Mouse (Mus musculus) heart, postnatal 0 days (tissue): ENCODE measurements at regions not wholly inside any gene's neighbourhood (a gene's known extent, or its start where the extent isn't known, plus 50 kb on each side); places are given as distances from the start of the nearest gene placed in this dataset.

Source experiments
- CTCF ChIP-seq: IDR thresholded peaks from 2 replicates; pipeline ENCODE4 v1.5.1; 2016; ENCODE audit warnings: antibody characterized with exemption, control low read depth, low read depth
- EP300 ChIP-seq: IDR thresholded peaks from 2 replicates; pipeline ENCODE4 v1.6.1; 2016; ENCODE audit warnings: antibody characterized with exemption, low read depth

DNA sequence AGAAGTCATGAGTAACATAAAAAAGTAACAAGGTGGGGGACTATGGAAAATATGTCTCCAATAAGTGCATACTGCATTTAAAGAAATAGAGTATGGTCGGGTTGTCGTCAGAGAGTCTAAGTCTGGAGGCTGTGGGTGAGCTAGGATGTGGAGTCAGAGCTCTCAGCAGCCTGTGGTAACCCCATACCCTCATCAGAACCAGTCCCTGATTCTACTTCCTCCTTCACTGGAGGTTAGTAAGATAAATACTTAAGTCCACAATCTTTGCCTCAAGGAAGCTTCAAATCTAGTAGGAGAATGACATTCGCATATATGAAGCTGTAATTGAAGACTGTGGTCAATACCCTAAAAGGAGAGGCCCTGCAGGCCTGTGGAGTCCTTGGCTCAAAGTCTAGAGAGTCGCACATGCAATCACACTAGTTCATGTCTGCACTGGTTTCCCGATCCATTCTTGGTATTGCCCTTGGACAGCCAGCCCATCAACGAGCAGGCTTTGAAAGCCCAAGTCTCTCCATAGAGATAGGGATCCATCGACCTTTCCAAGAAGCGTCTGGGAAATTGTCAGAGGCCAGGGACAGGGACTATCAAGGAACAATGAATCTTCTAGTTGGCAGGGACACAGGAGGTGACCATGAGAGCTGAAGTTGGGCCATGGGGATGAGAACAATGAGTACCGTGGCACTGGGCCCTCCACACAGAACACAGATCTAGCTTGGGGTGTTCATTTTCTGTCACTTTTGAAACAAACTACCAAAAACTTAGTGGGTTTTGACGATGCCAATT is 200.3 kb downstream of the Zfp36l1 start:
- TF ChIP-seq CTCF (no peak), EP300 (no peak)
